Comparison of ENCODE assay signal across 33 mouse cellular contexts in genomic region chr19:43592026-43592425, GRCm38 (mm10). TPM values are rescaled to one million over a fixed set of nuclear protein-coding genes. Genes with fewer than 3 reads are reported as not detected.
"Had no signal": no experiment of that assay in that cellular context is flagged by ENCODE, and none has a peak within 500 bp of the region (broad histone marks: within the 10 kb centered on the region; RNA-seq: fewer than 3 reads in every experiment).

No protein-coding gene starts in this region.

- H3K4me2 ChIP-seq: embryonic facial prominence, embryonic 12.5 days; embryonic facial prominence, embryonic 13.5 days; embryonic facial prominence, embryonic 15.5 days; forebrain, embryonic 13.5 days; forebrain, embryonic 15.5 days had no signal

- H3K36me3 ChIP-seq: embryonic facial prominence, embryonic 10.5 days; embryonic facial prominence, embryonic 12.5 days; embryonic facial prominence, embryonic 13.5 days; embryonic facial prominence, embryonic 15.5 days; forebrain, embryonic 10.5 days; forebrain, embryonic 15.5 days; heart, embryonic 10.5 days had no signal

- H3K4me1 ChIP-seq: embryonic facial prominence, embryonic 10.5 days; embryonic facial prominence, embryonic 12.5 days; embryonic facial prominence, embryonic 13.5 days; embryonic facial prominence, embryonic 15.5 days; forebrain, embryonic 10.5 days; forebrain, embryonic 13.5 days; forebrain, embryonic 15.5 days; heart, embryonic 10.5 days had no signal

- H3K4me3 ChIP-seq: embryonic facial prominence, embryonic 10.5 days; embryonic facial prominence, embryonic 12.5 days; embryonic facial prominence, embryonic 13.5 days; embryonic facial prominence, embryonic 15.5 days; erythroblast, embryonic 14.5 days; forebrain, embryonic 10.5 days; forebrain, embryonic 13.5 days; forebrain, embryonic 15.5 days; gastrocnemius, adult 2 months; heart, adult 2 months; heart, embryonic 10.5 days had no signal

- H3K9ac ChIP-seq: embryonic facial prominence, embryonic 12.5 days; embryonic facial prominence, embryonic 13.5 days; embryonic facial prominence, embryonic 15.5 days; forebrain, embryonic 13.5 days; forebrain, embryonic 15.5 days; forebrain, postnatal 0 days had no signal

- ATAC-seq: forebrain, embryonic 13.5 days; forebrain, embryonic 14.5 days; forebrain, embryonic 15.5 days; forebrain, embryonic 16.5 days; forebrain, postnatal 0 days had no signal

- H3K9me3 ChIP-seq: embryonic facial prominence, embryonic 12.5 days; embryonic facial prominence, embryonic 13.5 days; embryonic facial prominence, embryonic 15.5 days had no signal

- DNase-seq: cerebellum, adult 2 months; cerebellum, adult 8-10 months; cerebellum, adult 9-10 months; cerebellum, adult 9-11 months; cerebellum, postnatal 10 days; cerebellum, postnatal 14 days; cerebellum, postnatal 25 days; cerebellum, postnatal 36 days; embryo, embryonic 11 days; forebrain, postnatal 0 days; gastrocnemius, adult 2 months; gastrocnemius, postnatal 10 days; gastrocnemius, postnatal 14 days; gastrocnemius, postnatal 25 days; heart, adult 18-20 months; heart, adult 2 months had no signal

- H3K27ac ChIP-seq: embryonic facial prominence, embryonic 10.5 days; embryonic facial prominence, embryonic 12.5 days; embryonic facial prominence, embryonic 13.5 days; embryonic facial prominence, embryonic 15.5 days; forebrain, embryonic 10.5 days; forebrain, embryonic 13.5 days; forebrain, embryonic 15.5 days; gastrocnemius, adult 2 months; heart, adult 2 months; heart, embryonic 10.5 days had no signal

RNA-seq across cellular contexts. Expression of gene Nkx2-3, which starts 20.1 kb away (rescaled TPM):
- total RNA-seq: gastrocnemius, adult 18-20 months; gastrocnemius, adult 2 months; gastrocnemius, adult 8-10 months; gastrocnemius, postnatal 10 days; gastrocnemius, postnatal 14 days; gastrocnemius, postnatal 25 days; gastrocnemius, postnatal 4 days; granulocyte monocyte progenitor cell, adult 5-6 weeks; heart, adult 18-20 months; heart, adult 2 months; heart, adult 8-10 months had no signal
- polyA plus RNA-seq: cerebellum, adult 2 months; cortical plate, adult 2 months; erythroblast, embryonic 14.5 days; heart, adult 2 months had no signal
